Mouse (Mus musculus) heart, postnatal 0 days (tissue): ENCODE measurements around the gene Pla2g4d.

ENCODE experiments used
- CTCF ChIP-seq: IDR thresholded peaks from 2 replicates; pipeline ENCODE4 v1.5.1; 2016; ENCODE audit warnings: antibody characterized with exemption, control low read depth, low read depth
- EP300 ChIP-seq: IDR thresholded peaks from 2 replicates; pipeline ENCODE4 v1.6.1; 2016; ENCODE audit warnings: antibody characterized with exemption, low read depth

- TF ChIP-seq EP300 (no peak), CTCF (no peak)
Observed at GRCm38 (mm10) chr2:120304113-120304512, 15.1 kb upstream of the Pla2g4d start.
